Mouse (Mus musculus): ENCODE data around the gene Fam193b.
"Not testable (repeated sequence)": the region's sequence is repeated elsewhere in the genome, so short reads cannot be mapped to it uniquely, and the experiment has no call there.

The Fam193b gene

DNA sequence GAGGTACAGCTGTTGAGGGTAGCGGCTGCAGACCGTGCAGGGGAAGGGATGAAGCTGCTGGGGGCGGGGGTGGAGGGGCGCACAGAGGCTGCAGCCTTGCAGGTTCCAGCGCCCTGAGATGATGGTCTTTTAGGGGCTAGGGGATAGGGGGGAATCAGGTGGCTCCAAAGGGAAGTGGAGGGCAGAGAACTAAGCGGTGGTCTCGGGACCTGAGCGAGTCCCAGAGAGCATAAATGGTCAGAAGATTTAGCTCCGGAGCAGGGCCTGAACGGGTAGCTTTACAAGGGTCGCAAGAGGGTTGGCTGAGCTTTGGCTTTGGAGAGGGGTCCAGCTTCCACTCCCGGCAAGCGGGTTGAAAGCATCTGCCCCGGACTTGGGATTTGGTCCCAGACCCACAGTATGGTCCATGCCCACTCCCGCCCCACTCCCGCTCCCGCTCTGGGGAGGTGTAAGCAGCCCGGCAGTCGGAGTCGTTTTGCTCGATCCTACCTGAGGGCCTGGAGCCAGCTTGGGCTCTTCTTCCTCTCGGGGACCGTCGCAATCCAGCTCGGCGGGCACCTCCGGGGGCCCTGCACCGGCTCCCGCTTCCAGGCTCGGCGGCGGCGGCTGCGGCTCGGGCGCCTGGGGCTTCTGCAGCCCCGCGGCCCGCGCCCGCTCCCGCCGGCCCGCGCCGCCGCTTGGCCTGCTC, 490 bp downstream of the Fam193b start:
- peak in 1 of 2 experiments; percentile 55 for DNase-seq

- DNase-seq, result peak; percentile 29 to 36
Measured at GRCm38 (mm10) chr13:55569726-55570285, 1.1 kb downstream of the Fam193b start.

GRCm38 (mm10) chr13:55568524-55568923, 2.4 kb downstream of the Fam193b start:
- not testable (repeated sequence) for DNase-seq

DNA sequence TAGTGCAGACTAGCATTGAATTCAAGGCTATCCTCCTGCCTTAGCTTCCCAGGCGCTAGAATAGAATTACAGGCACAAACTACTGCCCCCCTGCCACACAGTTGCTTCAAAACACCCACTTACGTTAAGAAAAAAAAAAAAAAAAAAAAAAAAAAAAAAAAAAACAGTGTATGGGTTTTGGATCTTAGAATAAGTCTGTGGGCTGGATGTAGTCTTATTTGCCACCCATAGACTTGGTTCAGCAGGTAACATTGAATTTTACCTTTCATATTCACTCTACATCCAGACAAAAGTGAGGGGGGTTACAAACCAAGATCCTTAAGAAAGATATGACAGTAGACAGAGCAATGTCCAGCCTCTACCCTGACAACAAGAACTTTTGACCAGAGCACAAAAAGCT, 3.0 kb downstream of the Fam193b start:
- DNase-seq, result no peak

- no peak for DNase-seq
Measured at GRCm38 (mm10) chr13:55567001-55567400, 3.9 kb downstream of the Fam193b start.

DNA sequence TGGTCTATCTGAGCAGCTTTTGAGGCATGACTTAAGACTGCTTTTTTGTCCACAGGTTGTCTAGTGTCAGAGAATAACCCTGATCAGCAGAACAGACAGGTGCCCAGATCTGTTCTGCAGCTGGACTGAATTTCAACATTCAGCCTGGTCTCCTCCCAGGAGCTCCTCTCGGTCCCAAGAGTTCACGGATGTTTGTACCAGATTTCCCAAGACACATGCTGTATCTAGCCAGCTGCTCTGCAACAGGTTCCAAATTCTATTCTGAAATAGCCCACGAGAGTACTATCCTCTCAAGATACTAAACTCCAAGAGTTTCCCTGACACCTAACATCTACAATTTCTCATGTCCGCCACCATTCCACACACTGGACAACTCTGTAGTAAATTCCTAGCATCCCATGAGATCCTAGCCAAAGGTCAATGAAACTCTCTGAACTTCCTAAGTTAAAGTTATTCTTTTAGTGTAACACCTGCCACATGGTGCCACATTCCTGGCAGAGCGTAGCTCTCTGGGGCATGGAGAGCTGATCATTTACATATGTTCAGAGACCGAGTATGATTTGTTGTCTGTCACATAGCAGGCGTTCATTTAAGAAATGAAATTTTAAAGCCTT, 7.5 kb downstream of the Fam193b start:
- no peak for DNase-seq

DNA sequence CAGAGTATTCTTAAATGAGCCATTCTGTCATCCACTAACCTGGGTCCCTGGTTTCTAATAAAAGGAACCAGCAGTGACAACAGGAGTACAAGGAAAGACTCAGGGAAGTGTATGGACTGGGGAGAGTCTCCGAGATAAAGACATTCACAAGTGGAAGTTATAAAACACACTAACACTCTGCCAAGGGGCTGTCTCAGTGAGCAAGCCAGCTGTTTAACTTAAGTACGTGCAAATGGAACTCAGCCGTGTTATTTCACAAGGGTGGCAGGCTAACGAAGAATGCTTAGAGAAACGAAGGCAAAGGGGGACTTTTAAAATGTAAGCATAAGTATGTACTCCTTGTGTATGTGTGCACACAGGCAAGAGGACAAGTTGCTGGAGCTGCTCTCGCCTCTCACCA, 13.4 kb downstream of the Fam193b start:
- DNase-seq, result no peak

DNA sequence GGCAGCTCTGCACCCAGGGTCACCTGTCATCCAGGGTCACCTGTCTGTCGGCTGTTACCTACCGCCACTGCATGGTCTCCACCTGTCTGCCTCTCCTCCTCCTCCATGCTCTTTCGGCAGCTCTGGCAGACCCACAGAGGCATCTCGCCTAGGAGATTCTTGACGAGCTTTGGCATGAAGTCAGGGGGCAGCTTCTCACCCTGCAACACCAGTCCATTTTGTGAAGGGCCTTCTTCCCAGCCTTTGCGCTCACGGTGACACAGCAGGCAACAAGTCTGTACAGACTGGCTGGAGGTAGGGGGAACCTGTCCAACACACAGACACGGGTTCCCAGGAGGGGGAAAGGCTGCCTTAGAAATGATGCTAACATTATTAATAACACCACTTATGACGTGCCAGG, 15.0 kb downstream of the Fam193b start:
- DNase-seq, result no peak

DNA sequence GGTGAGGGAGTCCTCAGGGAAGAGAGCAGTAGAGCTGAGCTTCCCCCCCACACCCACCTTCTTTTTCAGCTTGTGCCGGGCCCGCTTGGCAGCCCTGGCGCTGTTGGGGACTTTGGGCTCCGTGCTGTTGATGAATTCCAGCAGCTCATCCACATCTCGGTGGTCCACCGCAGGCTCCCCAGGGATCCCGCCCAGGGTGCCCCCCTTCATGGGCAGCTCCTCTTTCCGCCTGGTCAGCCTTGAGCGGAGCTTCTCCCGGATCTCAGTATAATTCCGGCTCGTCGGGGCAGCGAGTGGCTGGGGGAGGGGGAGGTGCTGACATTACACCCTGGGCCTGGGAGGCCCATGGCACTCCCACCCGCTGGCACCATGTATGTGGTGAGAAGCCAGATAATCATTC, 21.9 kb downstream of the Fam193b start:
- DNase-seq, result no peak

DNA sequence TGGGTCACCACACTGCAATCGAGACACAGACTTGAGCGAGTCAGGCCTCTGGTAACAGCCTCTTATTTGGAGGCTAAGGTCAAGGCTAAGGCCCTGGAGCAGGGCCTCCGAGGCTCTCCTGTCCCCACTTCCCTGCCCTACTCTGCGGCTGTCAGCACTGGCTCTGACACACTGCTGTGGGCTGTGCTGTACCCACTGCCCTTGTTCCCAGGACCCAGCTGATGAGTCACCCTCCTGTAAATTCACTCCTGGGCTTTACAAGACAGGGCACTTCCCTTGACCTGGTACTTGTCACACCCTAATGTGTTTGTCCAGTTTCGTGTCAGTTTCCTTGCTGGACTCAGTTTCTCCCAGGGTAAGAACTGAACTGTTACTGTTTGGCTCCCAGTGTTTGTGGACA, 22.5 kb downstream of the Fam193b start:
- no peak for DNase-seq

- DNase-seq, result no peak
Measured at GRCm38 (mm10) chr13:55547916-55548315, 23.0 kb downstream of the Fam193b start.

DNA sequence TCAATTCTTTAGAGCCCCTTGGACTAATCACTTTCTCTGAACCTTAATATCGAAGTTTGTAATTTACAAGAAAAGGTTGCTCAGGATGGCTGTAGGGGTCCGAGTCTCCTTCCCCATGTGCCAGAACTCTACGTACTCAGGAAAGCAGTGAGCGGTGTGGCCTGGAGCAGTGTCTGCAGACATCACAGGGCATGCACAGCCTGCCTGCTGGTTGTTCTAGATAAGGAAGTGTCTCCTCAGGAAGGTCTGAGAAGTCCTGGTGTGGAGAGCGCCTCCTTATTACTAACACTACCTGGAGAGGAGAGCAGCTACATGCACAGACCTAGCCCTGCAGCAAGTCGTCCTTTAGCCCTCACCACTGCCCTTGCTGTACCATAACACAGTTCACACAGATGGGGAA, 26.1 kb downstream of the Fam193b start:
- DNase-seq, result no peak

DNA sequence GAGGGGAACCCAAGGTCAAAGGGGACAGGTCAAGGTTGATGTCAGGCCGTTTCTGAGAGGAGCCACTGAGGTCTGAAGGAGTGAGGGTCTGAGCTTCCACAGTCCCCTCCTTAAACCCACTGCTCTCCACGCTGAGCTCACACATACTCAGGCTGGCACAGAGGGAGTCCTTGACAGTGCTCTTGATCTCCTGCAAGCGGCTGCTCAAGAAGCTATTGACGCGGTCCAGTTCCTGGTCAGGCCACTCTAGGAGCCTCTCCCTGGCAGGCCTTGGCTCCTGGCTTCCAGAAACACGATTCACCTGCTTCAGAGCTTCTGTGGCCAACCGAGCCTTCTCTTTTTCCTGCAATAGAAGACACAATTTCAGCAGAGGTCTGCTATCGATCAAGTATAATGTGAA, 27.5 kb downstream of the Fam193b start:
- DNase-seq, result no peak

DNA sequence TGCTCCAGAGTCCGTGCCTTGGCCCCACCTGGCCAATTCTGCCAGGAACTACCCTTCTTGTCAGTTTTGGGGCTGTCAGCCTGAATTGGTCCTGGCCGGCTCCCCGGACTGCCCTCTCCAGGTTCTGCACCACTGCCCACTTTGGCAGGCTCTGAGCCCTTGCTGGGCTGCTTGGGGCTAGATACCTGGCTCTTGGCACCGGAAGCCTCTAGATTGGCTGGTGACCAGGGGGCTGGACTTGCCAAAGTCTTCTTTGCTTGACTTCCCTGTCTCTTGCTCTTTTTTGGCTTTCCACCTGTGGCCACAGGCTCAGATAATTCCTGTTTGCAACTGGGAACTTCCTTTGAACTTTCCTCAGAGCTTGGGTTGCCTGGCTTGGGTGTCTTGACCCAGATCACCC, 28.0 kb downstream of the Fam193b start:
- peak in 1 of 2 experiments; percentile 32 for DNase-seq

GRCm38 (mm10) chr13:55540933-55541332, 30.0 kb downstream of the Fam193b start:
- peak; percentile 39 to 45 for DNase-seq

DNA sequence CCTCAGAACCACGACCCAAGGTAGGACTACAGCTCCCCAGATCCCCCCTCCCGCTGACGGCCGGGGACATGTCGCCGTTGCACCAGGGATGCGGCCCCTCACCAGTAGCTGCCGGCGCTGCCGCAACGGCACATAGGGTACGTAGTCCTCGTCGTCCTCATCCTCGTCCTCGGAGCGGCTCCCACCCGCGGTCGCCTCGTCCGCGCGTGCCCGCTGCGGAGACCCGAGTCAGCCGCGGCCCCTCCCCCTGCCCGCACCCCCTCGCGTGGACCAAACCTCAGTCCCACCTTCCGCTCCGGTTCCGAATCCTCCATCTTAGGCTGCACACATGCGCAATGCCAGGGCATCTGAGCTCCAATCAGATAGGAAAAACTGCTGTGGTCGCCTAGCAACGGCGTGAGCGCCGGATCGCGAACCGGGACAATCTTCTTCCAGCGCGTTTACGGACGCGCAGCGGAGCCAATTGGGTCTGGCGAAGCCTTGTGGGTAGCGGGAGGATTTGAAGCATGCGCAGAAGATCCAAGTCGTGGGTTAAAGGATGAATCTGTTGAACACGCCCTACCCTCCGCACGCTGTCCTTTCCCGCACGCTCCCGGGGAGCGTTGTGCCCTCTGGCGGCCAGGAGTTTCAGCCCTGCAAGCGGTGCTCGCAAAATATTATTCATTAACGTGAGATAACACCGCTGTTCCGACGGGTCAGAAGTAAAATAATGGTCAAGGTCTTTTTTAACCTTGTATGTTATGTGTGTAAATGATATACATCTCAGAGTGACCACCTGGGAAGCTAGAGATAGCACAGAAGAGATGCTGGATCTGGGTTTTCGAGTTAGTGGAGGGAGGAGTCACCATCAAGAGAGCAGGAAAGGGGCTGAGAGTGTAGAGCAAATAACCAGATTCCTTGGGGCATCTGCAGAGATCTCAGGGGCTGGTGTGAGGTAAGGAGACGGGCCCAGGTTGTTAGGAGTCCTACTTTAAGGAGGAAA, 34.4 kb downstream of the Fam193b start, which contains the start of gene Ddx41:
Gene Ddx41, minus strand, starts transcription at position 465 of the 982 bp plus-strand sequence.
- DNase-seq, result peak; percentile 99 to 100

- peak in 1 of 2 experiments; percentile 30 for DNase-seq
Measured at GRCm38 (mm10) chr13:55535796-55536193, 35.1 kb downstream of the Fam193b start.

- DNase-seq, result no peak
Measured at GRCm38 (mm10) chr13:55535191-55535590, 35.7 kb downstream of the Fam193b start.

- DNase-seq, result no peak
Measured at GRCm38 (mm10) chr13:55529198-55529915, 41.6 kb downstream of the Fam193b start, which contains the start of gene Dok3. Dok3 (minus strand) TSS chr13:55529296.

DNA sequence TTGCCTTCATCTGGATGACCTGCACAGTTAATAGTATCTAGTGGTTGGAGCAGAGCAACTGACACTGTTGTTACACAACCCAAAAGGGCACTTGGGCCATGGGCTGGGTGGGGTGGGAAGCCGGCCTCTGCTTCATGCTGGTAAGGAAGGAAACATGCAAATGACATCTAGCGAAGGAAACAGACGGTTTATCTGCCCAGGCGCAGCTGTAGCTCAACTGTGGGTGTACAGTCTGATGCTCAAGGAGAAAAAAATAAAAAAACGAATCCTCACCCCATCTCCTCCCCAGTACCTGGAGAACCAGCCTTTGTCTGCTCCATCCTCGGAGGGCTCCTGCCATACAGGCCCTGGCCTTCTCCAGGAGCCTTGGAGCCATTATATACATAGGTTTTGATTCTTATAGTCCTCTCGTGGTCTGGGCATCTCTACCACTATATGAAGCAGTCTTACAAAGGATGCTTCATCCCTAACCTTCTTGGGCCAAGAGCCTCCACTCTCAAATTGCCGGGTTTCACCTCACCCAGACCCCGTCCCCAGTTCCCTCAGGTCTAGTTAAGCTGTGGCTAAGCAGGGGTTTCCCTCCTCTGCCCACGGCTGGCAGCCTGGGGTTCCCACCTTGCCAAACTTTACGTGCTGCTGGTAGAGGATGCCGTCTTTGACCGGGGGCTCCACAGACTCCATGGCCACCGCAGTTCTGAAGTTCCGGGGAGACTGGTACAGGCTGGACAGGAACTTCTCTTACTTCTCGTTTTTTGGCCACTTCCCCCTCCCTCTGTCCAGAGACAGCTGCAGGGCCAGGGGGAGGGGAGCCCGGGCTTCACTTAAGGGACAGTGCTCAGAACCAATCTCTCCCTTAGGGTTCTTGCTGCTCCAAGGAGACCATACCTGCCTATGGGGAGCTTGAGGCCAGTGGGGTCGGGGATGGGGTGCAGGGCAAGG, 42.8 kb downstream of the Fam193b start:
- no peak for DNase-seq

- no peak for DNase-seq
Measured at GRCm38 (mm10) chr13:55527212-55527611, 43.7 kb downstream of the Fam193b start.

Data from cerebellum, adult 18-20 months (tissue).